Mouse (Mus musculus): ENCODE measurements around the gene Il2ra. TPM values are rescaled to one million over a fixed set of nuclear protein-coding genes. Genes with fewer than 3 reads are reported as not detected.

The Il2ra gene
- polyA plus RNA-seq, 1 experiment from 2014 or later = not detected

Other genes starting within 250 kb of the Il2ra start
- 14.8 and 18.9 TPM in 2 replicates for gene Pfkfb3, start 88.7 kb upstream of the Il2ra start, polyA plus RNA-seq (2014; fragmentation: Nextera tagmentation; extraction: Ambion mirVana)
- 148 and 157 TPM in 2 replicates for gene Rbm17, start 38.7 kb upstream of the Il2ra start, polyA plus RNA-seq (2014; fragmentation: Nextera tagmentation; extraction: Ambion mirVana)
- not detected in 2 replicates for gene Gm17490, start 16.5 kb upstream of the Il2ra start, polyA plus RNA-seq (2014; fragmentation: Nextera tagmentation; extraction: Ambion mirVana)
- gene Il15ra, start 62.5 kb downstream of the Il2ra start, polyA plus RNA-seq (2014; fragmentation: Nextera tagmentation; extraction: Ambion mirVana) = 1.3 and 1.6 TPM in 2 replicates
- gene Fbh1, start 134.8 kb downstream of the Il2ra start, polyA plus RNA-seq (2014; fragmentation: Nextera tagmentation; extraction: Ambion mirVana) = 125 and 136 TPM in 2 replicates
- 27.0 and 29.0 TPM in 2 replicates for gene Ankrd16, start 135.1 kb downstream of the Il2ra start, polyA plus RNA-seq (2014; fragmentation: Nextera tagmentation; extraction: Ambion mirVana)

All from intestine, embryonic 14.5 days (tissue).